Mouse (Mus musculus) liver, adult 2 months (tissue): Measurements from ENCODE around the gene Glipr1l1.
"Not testable (repeated sequence)": the region's sequence is repeated elsewhere in the genome, so short reads cannot be mapped to it uniquely, and the experiment has no call there.

Experiments
- CTCF ChIP-seq: fragments of 200-500 bp; IDR thresholded peaks from 2 replicates; pipeline ENCODE4 v1.5.1; 2011; ENCODE audit warnings: low read depth, low read length, control low read depth
- POLR2A ChIP-seq: fragments of 200-500 bp; IDR thresholded peaks from 2 replicates; pipeline ENCODE4 v1.6.1; 2011; ENCODE audit warnings: low read length, control low read depth; ENCODE audit not compliant: insufficient read depth; ENCODE audit errors: extremely low read depth

GRCm38 (mm10) chr10:112044283-112044682 is 15.7 kb upstream of the Glipr1l1 start:
- TF ChIP-seq POLR2A, CTCF: not testable (repeated sequence)
